Mouse (Mus musculus) heart, postnatal 25 days (tissue): ENCODE results near the gene Igfbp3. TPM values are rescaled to one million over a fixed set of nuclear protein-coding genes. Genes with fewer than 3 reads are reported as not detected.
A peak's percentile ranks its signal among the peaks of the same experiment; 100 is the strongest.
"Not testable (repeated sequence)": the region's sequence is repeated elsewhere in the genome, so short reads cannot be mapped to it uniquely, and the experiment has no call there.

Source experiments
- DNase-seq: peaks from one replicate; pipeline ENCODE4 v3.0.0; 2022; ENCODE audit warnings: low spot score
- intact Hi-C: fragments of 180-260 bp; cut with DNase I; formaldehyde crosslinking; loops from one replicate; pipeline ENCODE4 v1.15.1; 2025
- total RNA-seq, 2 experiments: library from RNA; stranded (reverse); gene quantifications; 2 replicates each; pipeline ENCODE4 v1.2.3; 2021

Gene Igfbp3
- total RNA-seq: 10 to 100 TPM; 35.3 to 44.3 TPM

- peak; percentile 25 for DNase-seq
- intact Hi-C loops: loop anchor here (1.0 to 10.0 kb wide), 7 partner anchors 121 to 1311 kb away; no protein-coding TSS in a partner anchor
Measured at GRCm38 (mm10) chr11:7213501-7214341, at the start of gene Igfbp3. Igfbp3 (minus strand) TSS chr11:7213923.

DNA sequence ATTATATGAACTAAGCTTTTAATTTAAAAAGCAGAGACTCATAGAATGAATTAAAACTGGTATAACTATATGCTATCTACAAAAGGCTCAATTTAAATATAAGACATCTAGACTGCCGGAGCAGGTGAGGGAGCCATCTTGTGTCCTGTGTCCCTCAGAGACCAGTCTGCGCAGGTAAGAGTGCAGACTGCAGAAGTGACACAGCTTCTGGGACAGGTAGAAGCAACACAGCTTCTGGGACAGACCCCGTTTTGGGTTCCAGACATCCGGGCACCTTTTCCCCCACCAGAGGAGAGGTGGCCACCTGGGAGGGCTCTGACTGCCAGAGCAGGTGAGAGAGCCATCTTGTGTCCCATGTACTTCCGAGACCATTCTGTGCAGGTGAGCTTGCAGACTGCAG, 37.1 kb upstream of the Igfbp3 start:
- intact Hi-C loops: no loop called here
- DNase-seq: no peak

- intact Hi-C loops: no loop called here
- no peak for DNase-seq
Measured at GRCm38 (mm10) chr11:7250415-7250814, 36.7 kb upstream of the Igfbp3 start.

- intact Hi-C loops: no loop called here
- no peak for DNase-seq
Measured at GRCm38 (mm10) chr11:7244782-7245181, 31.1 kb upstream of the Igfbp3 start.

- no peak for DNase-seq
- intact Hi-C loops: no loop called here
Measured at GRCm38 (mm10) chr11:7239041-7239740, 25.5 kb upstream of the Igfbp3 start.

GRCm38 (mm10) chr11:7238546-7238945, 24.8 kb upstream of the Igfbp3 start:
- no peak for DNase-seq
- intact Hi-C loops: no loop called here

DNA sequence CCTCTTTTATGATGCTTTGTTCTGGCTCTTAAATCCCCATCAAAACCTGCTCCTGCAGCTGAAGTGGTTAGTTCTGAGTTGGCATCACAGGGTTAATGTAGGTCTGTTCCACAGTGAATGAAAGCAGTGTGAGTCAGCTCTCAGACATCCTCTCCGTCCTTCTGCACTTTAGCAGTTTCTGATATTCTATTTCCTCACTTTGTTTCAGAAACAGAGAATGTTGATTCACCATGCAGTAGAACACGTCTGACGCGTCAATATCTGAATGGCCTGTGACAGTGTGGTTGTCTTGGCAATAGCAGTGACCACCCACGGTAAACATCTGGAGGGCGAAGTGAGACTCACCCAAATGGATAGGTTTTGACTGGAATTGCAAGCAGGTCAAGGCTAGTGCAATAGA, 24.0 kb upstream of the Igfbp3 start:
- intact Hi-C loops: no loop called here
- no peak for DNase-seq

- intact Hi-C loops: no loop called here
- no peak for DNase-seq
Measured at GRCm38 (mm10) chr11:7236751-7237150, 23.0 kb upstream of the Igfbp3 start.

- no peak for DNase-seq
- intact Hi-C loops: no loop called here
Measured at GRCm38 (mm10) chr11:7234981-7235609, 21.4 kb upstream of the Igfbp3 start.

DNA sequence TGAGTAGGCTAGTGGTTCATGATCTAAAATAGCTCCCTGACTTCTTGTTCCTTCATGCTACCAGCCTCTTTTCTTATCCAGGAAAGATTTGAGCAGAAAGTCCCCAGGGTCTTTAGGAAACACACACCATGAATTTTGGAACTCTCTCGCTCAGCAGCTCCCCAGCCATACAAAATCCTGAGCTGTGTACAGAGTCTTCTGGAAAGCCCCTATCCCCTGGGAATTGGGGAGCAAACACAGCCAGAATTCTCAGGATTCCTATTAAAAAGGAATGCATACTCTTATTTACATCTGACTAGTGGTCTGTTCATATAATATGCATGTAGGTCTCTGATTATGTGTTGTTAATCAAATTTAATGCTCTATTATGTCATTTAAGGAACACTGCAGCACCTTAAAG, 20.7 kb upstream of the Igfbp3 start:
- DNase-seq: no peak
- intact Hi-C loops: no loop called here

DNA sequence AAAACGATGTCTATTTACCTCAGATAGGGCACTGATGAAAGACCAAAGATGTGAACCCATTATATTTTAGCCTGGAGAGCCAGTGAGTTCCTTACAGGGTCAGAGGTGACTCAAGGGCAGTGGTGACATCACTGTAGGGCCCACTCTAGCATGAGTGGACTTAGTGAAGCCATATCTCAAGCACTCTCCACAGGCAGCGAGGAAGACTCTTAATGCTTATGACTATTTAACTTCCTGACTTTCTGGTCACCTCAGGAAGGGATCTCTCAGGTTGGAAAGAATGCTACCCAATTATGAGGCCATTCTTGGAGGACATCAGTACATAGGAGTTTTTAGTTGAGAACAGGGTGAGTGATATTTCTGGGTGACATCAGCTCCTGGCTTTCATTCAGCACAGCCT, 19.6 kb upstream of the Igfbp3 start:
- intact Hi-C loops: no loop called here

DNA sequence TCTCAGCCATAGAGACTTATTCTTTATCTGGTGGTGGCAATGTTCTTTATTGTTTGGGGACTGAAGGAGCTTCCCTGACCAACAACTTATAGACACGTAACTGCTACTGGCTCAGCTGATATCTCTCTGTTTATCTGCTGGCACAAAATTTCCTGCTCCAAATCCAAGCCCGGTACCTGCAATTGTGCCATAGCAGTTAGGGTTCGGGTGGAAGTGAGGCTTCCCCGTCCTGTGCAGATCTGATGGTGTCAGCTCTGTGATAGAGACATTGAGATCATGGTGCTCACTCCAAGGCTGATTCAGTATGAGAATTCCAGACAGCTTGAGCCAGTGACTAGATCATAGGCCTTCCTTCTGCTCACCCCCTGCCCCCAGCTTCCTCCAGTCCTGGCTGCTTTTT, 18.2 kb upstream of the Igfbp3 start:
- no peak for DNase-seq
- intact Hi-C loops: no loop called here

More for the DNA sequence above, 19.6 kb upstream of the Igfbp3 start:
- no peak for DNase-seq

DNA sequence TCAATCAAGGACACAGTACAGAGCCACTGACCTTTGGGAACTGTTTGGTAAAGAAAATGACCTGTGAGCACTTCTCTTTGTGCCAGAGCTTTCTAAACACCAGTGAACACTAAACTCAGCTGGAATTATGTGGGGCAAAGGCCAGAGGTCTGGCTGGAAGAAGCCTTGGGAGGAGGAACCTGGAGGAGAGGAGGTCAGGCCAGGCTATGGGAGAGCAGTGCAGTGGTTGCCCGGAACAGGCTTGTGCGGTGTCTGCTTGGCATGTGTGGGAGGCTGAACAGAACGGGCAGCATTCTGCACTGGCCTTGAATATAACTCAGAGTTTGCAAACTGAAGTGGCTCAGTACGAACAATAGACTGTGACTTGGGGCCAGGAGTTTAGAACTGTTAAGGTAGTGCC, 16.3 kb upstream of the Igfbp3 start:
- intact Hi-C loops: no loop called here
- DNase-seq: no peak

- no peak for DNase-seq
- intact Hi-C loops: no loop called here
Measured at GRCm38 (mm10) chr11:7228107-7228506, 14.4 kb upstream of the Igfbp3 start.

DNA sequence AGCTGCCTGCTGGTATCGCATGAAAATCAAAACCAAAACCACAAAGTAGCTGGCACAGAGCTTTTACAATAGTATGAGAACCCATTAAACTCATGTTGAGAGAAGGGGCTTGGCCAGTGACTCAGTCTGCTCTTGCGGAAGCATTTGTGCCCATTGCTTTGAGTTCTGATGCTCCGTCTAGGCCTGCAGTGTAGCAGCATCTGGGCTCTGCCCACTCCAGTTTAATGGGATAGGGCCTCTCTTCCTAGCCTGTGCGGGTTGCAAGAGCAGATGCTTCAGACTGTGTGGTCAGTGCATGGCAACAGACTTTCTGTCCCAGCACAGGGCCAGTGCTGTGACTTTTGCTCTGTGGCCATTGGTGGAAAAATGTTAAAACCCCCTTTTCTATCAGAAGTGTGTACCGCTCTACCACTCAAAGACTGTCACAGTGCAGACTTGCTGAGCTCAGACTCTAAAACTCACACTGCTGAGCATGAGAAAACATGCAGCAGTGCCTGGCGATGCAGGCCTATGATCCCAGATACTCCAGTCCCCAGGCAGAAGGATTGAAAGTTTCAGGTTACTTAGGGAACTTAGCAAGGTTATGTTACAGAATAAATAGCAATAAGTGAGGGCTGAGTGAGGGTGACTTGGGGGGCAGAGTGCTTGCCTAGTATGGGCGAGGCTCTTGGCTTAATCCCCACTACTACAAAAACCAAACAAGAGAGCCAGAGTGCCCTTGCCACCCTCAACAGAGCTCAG, 13.3 kb upstream of the Igfbp3 start:
- intact Hi-C loops: no loop called here
- no peak for DNase-seq

GRCm38 (mm10) chr11:7226200-7226599, 12.5 kb upstream of the Igfbp3 start:
- DNase-seq: no peak
- intact Hi-C loops: no loop called here

DNA sequence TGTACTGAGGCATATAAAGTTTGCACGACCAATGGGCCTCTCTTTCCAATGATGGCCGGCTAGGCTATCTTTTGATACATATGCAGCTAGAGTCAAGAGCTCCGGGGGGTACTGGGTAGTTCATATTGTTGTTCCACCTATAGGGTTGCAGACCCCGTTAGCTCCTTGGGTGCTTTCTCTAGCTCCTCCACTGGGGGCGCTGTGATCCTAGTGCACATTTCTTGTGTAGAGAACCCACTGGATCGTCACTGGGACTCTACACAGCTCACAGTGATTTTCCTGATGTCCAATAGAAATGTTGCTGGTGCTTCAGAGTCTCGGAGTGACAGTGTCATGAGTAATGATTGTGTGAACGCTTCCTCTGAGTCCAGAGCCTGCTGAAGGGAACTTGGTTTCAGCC, 8.1 kb upstream of the Igfbp3 start:
- DNase-seq, intact Hi-C loops: not testable (repeated sequence)

- intact Hi-C loops: loop anchor here (10.0 kb wide), 3 partner anchors 119 to 1309 kb away; no protein-coding TSS in a partner anchor
- DNase-seq: no peak
Measured at GRCm38 (mm10) chr11:7215703-7216102, 2.0 kb upstream of the Igfbp3 start.

DNA sequence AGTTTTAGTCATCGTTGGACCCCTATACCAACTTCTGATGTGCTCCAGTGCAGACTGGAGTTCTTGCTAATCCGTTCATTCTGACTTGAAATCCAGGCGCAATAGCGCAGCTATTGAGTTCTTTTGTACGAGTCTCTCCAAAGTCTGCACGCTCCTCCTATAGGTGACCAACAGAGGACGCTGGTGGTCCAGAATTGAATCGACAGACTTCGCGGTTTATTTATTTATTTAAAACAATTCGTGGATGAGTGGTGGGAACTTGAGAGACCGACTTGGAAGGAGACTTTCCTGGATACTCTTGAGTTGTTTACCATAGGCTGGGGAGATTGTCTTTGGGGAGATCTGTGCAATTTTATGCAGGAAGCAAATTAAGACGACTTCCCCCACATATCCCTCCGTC, 1.0 kb upstream of the Igfbp3 start:
- intact Hi-C loops: loop anchor here (1.0 to 10.0 kb wide), 6 partner anchors 120 to 1310 kb away; no protein-coding TSS in a partner anchor
- DNase-seq: no peak

DNA sequence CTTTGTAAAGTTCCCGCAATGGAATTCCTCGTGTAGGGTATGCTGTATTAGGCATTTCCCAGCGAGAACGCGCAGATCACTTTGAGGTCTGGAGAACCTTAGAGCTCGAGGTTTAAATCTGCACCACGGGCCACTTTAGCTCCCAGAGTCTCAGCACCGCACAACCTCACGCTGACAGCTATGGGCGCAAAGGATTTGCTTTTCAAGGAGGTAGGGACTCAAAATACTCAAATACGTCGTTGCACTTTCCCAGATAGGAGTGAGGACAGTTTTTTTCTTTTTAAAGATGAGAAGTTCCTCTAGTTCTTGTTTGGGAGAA, 578 bp upstream of the Igfbp3 start:
- intact Hi-C loops: loop anchor here (1.0 to 10.0 kb wide), 6 partner anchors 120 to 1310 kb away; no protein-coding TSS in a partner anchor
- DNase-seq: no peak
